16 mouse cellular contexts compared by ENCODE assay signal in genomic region chr14:28475012-28475411, GRCm38 (mm10). TPM values are rescaled to one million over a fixed set of nuclear protein-coding genes. Genes with fewer than 3 reads are reported as not detected.
DNase-seq lines count a peak whose midpoint lies in the region; ATAC-seq and TF ChIP-seq lines count a peak whose summit lies in the region.
"Had no signal": no experiment of that assay in that cellular context is flagged by ENCODE, and none has a peak within 500 bp of the region (broad histone marks: within the 10 kb centered on the region; RNA-seq: fewer than 3 reads in every experiment).

No protein-coding gene starts in this region.

- no peaks in the 10 kb centered on the region for H3K27me3 ChIP-seq in lung, embryonic 14.5 days (ENCODE audit: insufficient read depth, low read length)
- H3K27me3 ChIP-seq in forebrain, postnatal 0 days (ENCODE audit: insufficient read depth, low read length), result no peaks in the 10 kb centered on the region; the same call in 1 of the 2 replicates

- no peak; the same call in 1 of the 2 replicates for ATAC-seq in lung, embryonic 14.5 days (ENCODE audit: insufficient read depth)
- peak; percentile 94 for ATAC-seq in forebrain, postnatal 0 days
- ATAC-seq: inflammation-experienced regulatory T-cells, adult 6 months had no signal

- H3K4me1 ChIP-seq in lung, embryonic 14.5 days (ENCODE audit: insufficient read depth), result no peaks in the 10 kb centered on the region
- peaks cover 12% of the 10 kb centered on the region; the same call in 1 of the 2 replicates for H3K4me1 ChIP-seq in forebrain, postnatal 0 days (ENCODE audit: insufficient read depth)
- H3K4me1 ChIP-seq: embryonic facial prominence, embryonic 12.5 days had no signal

- H3K36me3 ChIP-seq in lung, embryonic 14.5 days (ENCODE audit: insufficient read depth), result no peaks in the 10 kb centered on the region
- peaks cover 3% of the 10 kb centered on the region; the same call in 1 of the 2 replicates for H3K36me3 ChIP-seq in forebrain, postnatal 0 days (ENCODE audit: insufficient read depth)
- H3K36me3 ChIP-seq: embryonic facial prominence, embryonic 12.5 days had no signal

- 30% methylated on average over 3 of the region's 3 CpGs for WGBS in lung, embryonic 14.5 days
- WGBS in forebrain, postnatal 0 days, result 11% methylated on average over 3 of the region's 3 CpGs

- TF ChIP-seq CTCF in lung, embryonic 14.5 days (IDR thresholded peaks at IDR 0.05; ENCODE audit: low read depth), result no peak
- no peak for TF ChIP-seq CTCF in forebrain, postnatal 0 days (IDR thresholded peaks at IDR 0.05; ENCODE audit: low read depth)

- peak; percentile 34 for DNase-seq in lung, embryonic 14.5 days
- DNase-seq in lung, postnatal 25 days (ENCODE audit: low spot score), result no peak
- DNase-seq in forebrain, postnatal 0 days, result peak; percentile 72
- peak; percentile 49 for DNase-seq in mesoderm, embryonic 11.5 days (ENCODE audit: low read depth, low spot score)
- DNase-seq in retina, postnatal 1 day, result peak; percentile 45
- no peak for DNase-seq in left cerebral cortex, postnatal 10 days (ENCODE audit: extremely low spot score in 1 of 2, low spot score in 2 of 2)
- no peak for DNase-seq in thymus, postnatal 14 days
- DNase-seq: adrenal gland, postnatal 14 days; cerebellum, adult 2 months; right cerebral cortex, postnatal 4 days had no signal

- intact Hi-C loops in left cerebral cortex, postnatal 10 days (cut with DNase I), result no loop called here

- no peak overlapping the region for H3K27ac ChIP-seq in lung, embryonic 14.5 days (ENCODE audit: low read depth)
- H3K27ac ChIP-seq in forebrain, postnatal 0 days (ENCODE audit: low read depth, low read length), result peak overlapping the region; percentile 45
- H3K27ac ChIP-seq: embryonic facial prominence, embryonic 12.5 days; macrophage; stomach, postnatal 0 days had no signal

- no peak overlapping the region for H3K4me3 ChIP-seq in lung, embryonic 14.5 days (ENCODE audit: low read depth, low read length)
- H3K4me3 ChIP-seq in forebrain, postnatal 0 days (ENCODE audit: low read depth, low read length), result no peak overlapping the region
- H3K4me3 ChIP-seq: embryonic facial prominence, embryonic 12.5 days had no signal

- H3K4me2 ChIP-seq in lung, embryonic 14.5 days, result no peak overlapping the region
- no peak overlapping the region for H3K4me2 ChIP-seq in forebrain, postnatal 0 days (ENCODE audit: low read depth)
- H3K4me2 ChIP-seq: embryonic facial prominence, embryonic 12.5 days; liver, embryonic 11.5 days had no signal

- H3K9me3 ChIP-seq in lung, embryonic 14.5 days (ENCODE audit: low read depth, low read length), result no peaks in the 10 kb centered on the region
- no peaks in the 10 kb centered on the region for H3K9me3 ChIP-seq in forebrain, postnatal 0 days (ENCODE audit: low read length)
- H3K9me3 ChIP-seq: embryonic facial prominence, embryonic 12.5 days had no signal

- no peak overlapping the region for H3K9ac ChIP-seq in lung, embryonic 14.5 days
- no peak overlapping the region for H3K9ac ChIP-seq in forebrain, postnatal 0 days
- H3K9ac ChIP-seq: embryonic facial prominence, embryonic 12.5 days had no signal

RNA-seq across cellular contexts. Expression of gene Wnt5a, which starts 29.5 kb away (rescaled TPM):
- 16.1 and 16.2 TPM in 2 replicates for polyA plus RNA-seq in lung, embryonic 14.5 days (2014; fragmentation: Nextera tagmentation; extraction: Ambion mirVana)
- 6.8 and 11.4 TPM in 2 replicates for total RNA-seq in forebrain, postnatal 0 days (2014; rRNA removed)
- 7.3 and 14.3 TPM in 2 replicates for polyA plus RNA-seq in forebrain, postnatal 0 days (2015; fragmentation: Nextera tagmentation; extraction: Ambion mirVana)
- total RNA-seq in left cerebral cortex, postnatal 10 days (2021), result 10 to 100 TPM in 1 of 2 experiments, 1 to 10 TPM in 1; 10.0 to 11.3 TPM
- total RNA-seq: granulocyte monocyte progenitor cell, adult 5-6 weeks had no signal
- polyA plus RNA-seq: inflammation-experienced regulatory T-cells, adult 6 months; macrophage had no signal

Comparison
In these comparisons a context has a peak if more than half of its experiments do, and no peak if none do; other contexts are left out.
1. DNase-seq: peak in lung, embryonic 14.5 days (single experiment), forebrain, postnatal 0 days (single experiment), mesoderm, embryonic 11.5 days (single experiment) and retina, postnatal 1 day (single experiment); none in lung, postnatal 25 days (single experiment), left cerebral cortex, postnatal 10 days (0 of 2) and thymus, postnatal 14 days (single experiment).